In genomic region chr6:31121008-31121407, GRCm38 (mm10) we compare ENCODE assay signal across 10 mouse cellular contexts.
DNase-seq lines count a peak whose midpoint lies in the region; ATAC-seq and TF ChIP-seq lines count a peak whose summit lies in the region.
"Had no signal": no experiment of that assay in that cellular context is flagged by ENCODE, and none has a peak within 500 bp of the region (broad histone marks: within the 10 kb centered on the region; RNA-seq: fewer than 3 reads in every experiment).

No protein-coding gene starts in this region.

- H3K9ac ChIP-seq in heart, embryonic 15.5 days = no peak overlapping the region
- no peak overlapping the region for H3K9ac ChIP-seq in heart, postnatal 0 days (replicated peaks; ENCODE audit: low read depth, low read length)
- H3K9ac ChIP-seq in midbrain, embryonic 14.5 days (replicated peaks; ENCODE audit: low read length) = no peak overlapping the region

- no peaks in the 10 kb centered on the region for H3K9me3 ChIP-seq in heart, embryonic 15.5 days (replicated peaks)
- no peaks in the 10 kb centered on the region for H3K9me3 ChIP-seq in heart, postnatal 0 days (replicated peaks; ENCODE audit: control insufficient read depth, low read length)
- no peaks in the 10 kb centered on the region for H3K9me3 ChIP-seq in midbrain, embryonic 14.5 days (ENCODE audit: control insufficient read depth, low read length)

- peak overlapping the region; percentile 11 for H3K27ac ChIP-seq in heart, embryonic 15.5 days
- peak overlapping the region; percentile 46 for H3K27ac ChIP-seq in heart, postnatal 0 days (ENCODE audit: low read depth)
- H3K27ac ChIP-seq in midbrain, embryonic 14.5 days (replicated peaks; ENCODE audit: low read depth, low read length) = no peak overlapping the region

- H3K4me1 ChIP-seq in heart, embryonic 15.5 days (replicated peaks) = peaks cover 7% of the 10 kb centered on the region
- H3K4me1 ChIP-seq in heart, postnatal 0 days (ENCODE audit: control insufficient read depth, insufficient read depth) = peaks cover 7% of the 10 kb centered on the region
- peaks cover 7% of the 10 kb centered on the region; the same call in 1 of the 2 replicates for H3K4me1 ChIP-seq in midbrain, embryonic 14.5 days (ENCODE audit: control insufficient read depth, insufficient read depth, low read length)

- H3K4me3 ChIP-seq in heart, embryonic 15.5 days = no peak overlapping the region
- no peak overlapping the region for H3K4me3 ChIP-seq in heart, postnatal 0 days (ENCODE audit: low read depth, low read length)
- H3K4me3 ChIP-seq in midbrain, embryonic 14.5 days (replicated peaks; ENCODE audit: low read depth, low read length) = no peak overlapping the region

- no peak for TF ChIP-seq EP300 in heart, postnatal 0 days (IDR thresholded peaks at IDR 0.05; ENCODE audit: low read depth)

- ATAC-seq in heart, embryonic 15.5 days (replicated peaks; ENCODE audit: insufficient number of reproducible peaks, insufficient read depth, low FRiP score, low read depth) = no peak
- ATAC-seq in heart, postnatal 0 days (ENCODE audit: insufficient read depth, low read depth) = peak; percentile 51
- no peak for ATAC-seq in midbrain, embryonic 14.5 days (ENCODE audit: low FRiP score, low TSS enrichment)
- ATAC-seq: intestine, embryonic 16.5 days had no signal

- H3K36me3 ChIP-seq in heart, embryonic 15.5 days = no peaks in the 10 kb centered on the region
- no peaks in the 10 kb centered on the region for H3K36me3 ChIP-seq in heart, postnatal 0 days (replicated peaks; ENCODE audit: control insufficient read depth, insufficient read depth, low read length)
- H3K36me3 ChIP-seq in midbrain, embryonic 14.5 days (ENCODE audit: control insufficient read depth, insufficient read depth, low read length) = no peaks in the 10 kb centered on the region

- TF ChIP-seq POLR2A in brain, embryonic 14.5 days (IDR thresholded peaks at IDR 0.05; ENCODE audit: borderline replicate concordance, extremely low read depth, insufficient read depth, insufficient read length, poor library complexity, severe bottlenecking) = no peak

- H3K4me2 ChIP-seq in heart, embryonic 15.5 days = 0 out of 2 replicates have a peak overlapping the region, but pooled peaks have one; percentile 11
- H3K4me2 ChIP-seq in heart, postnatal 0 days (ENCODE audit: low read depth, low read length) = peak overlapping the region; percentile 28
- H3K4me2 ChIP-seq in midbrain, embryonic 14.5 days (ENCODE audit: low read length) = no peak overlapping the region; the same call in 1 of the 2 replicates
- H3K4me2 ChIP-seq: liver, embryonic 11.5 days had no signal

- no peak for TF ChIP-seq CTCF in brain, embryonic 14.5 days (IDR thresholded peaks at IDR 0.05; ENCODE audit: borderline replicate concordance, extremely low read depth, insufficient read depth, insufficient read length)
- no peak for TF ChIP-seq CTCF in heart, postnatal 0 days (IDR thresholded peaks at IDR 0.05; ENCODE audit: low read depth)

- WGBS in heart, embryonic 15.5 days = 32% methylated on average over 8 of the region's 8 CpGs
- 30% methylated on average over 8 of the region's 8 CpGs for WGBS in heart, postnatal 0 days
- WGBS in midbrain, embryonic 14.5 days = 6% methylated on average over 8 of the region's 8 CpGs

- DNase-seq in heart, adult 8-10 months (ENCODE audit: low spot score) = no peak
- peak; percentile 76 for DNase-seq in brain, embryonic 14.5 days (ENCODE audit: low read depth)
- DNase-seq in heart, postnatal 0 days (ENCODE audit: low spot score) = peak; percentile 80
- peak; percentile 28 for DNase-seq in midbrain, embryonic 14.5 days
- DNase-seq in cerebellum, postnatal 36 days = no peak
- no peak for DNase-seq in adipocyte (ENCODE audit: low spot score)
- DNase-seq: thymus, postnatal 14 days had no signal

- no peaks in the 10 kb centered on the region for H3K27me3 ChIP-seq in heart, embryonic 15.5 days
- H3K27me3 ChIP-seq in heart, postnatal 0 days (ENCODE audit: control insufficient read depth, insufficient read depth, low read length) = no peaks in the 10 kb centered on the region
- H3K27me3 ChIP-seq in midbrain, embryonic 14.5 days (ENCODE audit: control insufficient read depth, insufficient read depth, low read length) = no peaks in the 10 kb centered on the region

Comparison
In these comparisons a context has a peak if more than half of its experiments do, and no peak if none do; other contexts are left out.
1. DNase-seq: peak in brain, embryonic 14.5 days (single experiment), heart, postnatal 0 days (single experiment) and midbrain, embryonic 14.5 days (single experiment); none in heart, adult 8-10 months (single experiment), cerebellum, postnatal 36 days (0 of 2) and adipocyte (single experiment).